Mouse (Mus musculus): ENCODE results near the gene Ndufs2.

Ndufs2 gene

DNA sequence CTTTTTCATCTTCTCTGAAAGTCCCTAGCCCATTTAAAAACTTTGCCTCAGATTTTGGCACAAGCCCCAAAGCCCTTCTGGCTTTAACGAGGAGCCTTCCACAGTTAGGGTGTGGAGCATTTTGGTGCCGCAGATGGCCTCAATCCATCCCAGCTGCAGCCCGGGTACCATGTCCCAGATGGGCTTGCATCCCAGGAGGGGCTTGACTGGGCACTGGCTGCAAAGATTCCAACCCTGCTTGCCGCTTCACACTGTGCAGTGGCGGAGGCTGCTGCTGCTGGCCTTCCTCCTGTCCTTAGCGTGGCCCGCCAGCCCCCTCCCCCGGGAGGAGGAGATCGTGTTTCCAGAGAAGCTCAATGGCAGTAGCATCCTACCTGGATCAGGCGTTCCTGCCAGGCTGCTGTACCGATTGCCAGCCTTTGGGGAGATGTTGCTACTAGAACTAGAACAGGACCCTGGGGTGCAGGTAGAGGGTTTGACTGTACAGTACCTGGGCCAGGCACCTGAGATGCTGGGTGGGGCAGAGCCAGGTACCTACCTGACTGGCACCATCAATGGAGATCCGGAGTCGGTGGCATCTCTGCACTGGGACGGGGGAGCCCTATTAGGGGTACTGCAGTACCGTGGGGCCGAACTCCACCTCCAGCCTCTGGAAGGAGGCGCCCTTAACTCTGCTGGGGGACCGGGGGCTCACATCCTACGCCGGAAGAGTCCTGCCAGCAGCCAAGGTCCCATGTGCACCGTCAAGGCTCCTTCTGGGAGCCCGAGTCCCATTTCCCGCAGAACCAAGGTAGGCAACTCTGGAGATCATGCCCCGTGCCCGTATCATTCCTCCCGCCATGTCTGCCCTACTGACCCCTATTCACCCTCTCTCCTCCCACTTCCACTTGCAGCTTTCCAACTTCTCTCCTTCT is at the start of gene Ndufs2:
Ndufs2 (minus strand) TSS at position 709 of the 914 bp plus-strand sequence.
- in situ Hi-C loops (cut with MboI, MseI), result loop anchor here in 1 of 2 experiments (10.0 to 25.0 kb wide), 2 partner anchors 136 to 364 kb away; partner anchors contain the start of genes Cfap126, Dusp12 and Gm26620

DNA sequence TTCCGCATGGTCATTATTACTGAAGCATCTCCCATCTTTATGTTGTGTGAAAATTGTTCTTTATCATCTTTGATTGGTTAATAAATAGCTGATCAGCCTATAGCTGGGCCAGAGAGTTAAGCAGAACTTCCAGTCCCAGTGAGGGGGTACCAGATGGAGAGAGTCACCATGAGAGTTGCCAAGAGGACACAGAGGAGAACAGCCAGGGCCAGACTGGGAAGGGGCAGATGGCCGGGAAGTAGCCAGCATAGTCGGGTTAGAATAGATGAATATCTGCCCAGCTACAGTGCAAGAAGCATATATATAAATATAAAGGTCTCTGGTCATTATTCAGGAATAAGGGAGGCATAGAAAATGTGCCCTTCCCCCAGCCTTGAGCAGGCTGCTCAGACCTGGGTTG is 47.0 kb upstream of the Ndufs2 start:
- in situ Hi-C loops (cut with MboI, MseI), result no loop called here

DNA sequence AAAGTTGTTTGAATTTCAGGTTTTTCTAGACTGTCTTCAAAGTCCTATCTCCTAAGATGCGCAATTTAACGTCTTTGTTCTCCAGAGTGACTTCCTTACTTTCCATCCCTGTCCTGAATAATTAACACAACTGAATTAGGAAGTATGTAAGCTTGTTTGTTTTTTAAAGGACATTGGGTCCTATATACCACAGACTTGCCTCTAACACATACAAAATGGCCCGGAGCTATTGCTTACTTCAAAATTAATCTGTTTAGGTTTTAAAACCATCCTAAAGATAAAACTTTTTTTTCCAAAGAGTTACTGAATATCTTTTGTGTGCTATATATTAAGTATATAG is 43.8 kb upstream of the Ndufs2 start:
- in situ Hi-C loops (cut with MboI, MseI), result no loop called here

GRCm38 (mm10) chr1:171294298-171295062 is 43.3 kb upstream of the Ndufs2 start, which contains the start of gene Ufc1:
Gene Ufc1 (minus strand): TSS chr1:171295024.
- in situ Hi-C loops (cut with MboI, MseI), result no loop called here

- in situ Hi-C loops (cut with MboI, MseI), result no loop called here
These were observed 42.7 kb upstream of the Ndufs2 start for GRCm38 (mm10) chr1:171293906-171294297.

DNA sequence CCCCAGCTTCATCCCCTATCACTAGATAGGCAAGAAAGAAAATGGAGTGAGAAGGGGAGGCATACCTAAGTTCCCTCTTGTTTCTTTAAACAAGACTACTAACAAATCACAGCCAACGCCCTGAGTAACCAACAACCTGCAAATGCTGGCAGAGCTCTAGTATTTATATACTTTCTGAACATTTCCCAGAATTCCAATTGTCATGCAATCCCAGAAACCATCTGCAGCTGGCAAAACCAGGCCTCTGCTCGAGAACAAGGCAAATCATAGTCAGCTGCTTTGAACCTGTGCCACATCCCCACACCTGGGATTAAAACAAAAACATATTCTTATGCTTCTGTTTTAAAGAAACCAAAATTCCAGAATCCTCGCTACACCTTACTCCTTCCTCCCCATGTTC is 42.2 kb upstream of the Ndufs2 start:
- in situ Hi-C loops (cut with MboI, MseI), result no loop called here

DNA sequence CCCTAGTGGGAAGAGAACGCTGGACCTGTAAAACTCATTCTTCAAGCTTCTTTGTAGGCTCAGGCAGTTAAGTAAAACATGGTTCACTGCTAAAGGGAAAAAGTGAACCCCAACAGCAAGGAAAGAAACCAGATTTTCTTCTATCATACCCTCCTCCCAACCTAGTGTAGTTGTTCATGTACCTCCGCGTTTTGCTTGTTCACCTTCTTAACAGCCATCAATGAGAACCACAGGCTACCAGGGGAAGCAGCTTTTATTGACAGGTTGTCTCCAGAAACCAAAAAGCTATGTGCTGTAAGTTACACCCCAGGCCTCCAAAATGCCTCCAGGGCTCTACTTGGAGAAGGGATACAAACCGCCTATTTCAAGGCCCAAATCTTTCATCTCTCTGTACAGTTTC is 37.1 kb upstream of the Ndufs2 start:
- in situ Hi-C loops (cut with MboI, MseI), result loop anchor here in 1 of 2 experiments (5.0 kb wide), 1 partner anchor 39 kb away; the partner anchor contains the start of gene Dedd

DNA sequence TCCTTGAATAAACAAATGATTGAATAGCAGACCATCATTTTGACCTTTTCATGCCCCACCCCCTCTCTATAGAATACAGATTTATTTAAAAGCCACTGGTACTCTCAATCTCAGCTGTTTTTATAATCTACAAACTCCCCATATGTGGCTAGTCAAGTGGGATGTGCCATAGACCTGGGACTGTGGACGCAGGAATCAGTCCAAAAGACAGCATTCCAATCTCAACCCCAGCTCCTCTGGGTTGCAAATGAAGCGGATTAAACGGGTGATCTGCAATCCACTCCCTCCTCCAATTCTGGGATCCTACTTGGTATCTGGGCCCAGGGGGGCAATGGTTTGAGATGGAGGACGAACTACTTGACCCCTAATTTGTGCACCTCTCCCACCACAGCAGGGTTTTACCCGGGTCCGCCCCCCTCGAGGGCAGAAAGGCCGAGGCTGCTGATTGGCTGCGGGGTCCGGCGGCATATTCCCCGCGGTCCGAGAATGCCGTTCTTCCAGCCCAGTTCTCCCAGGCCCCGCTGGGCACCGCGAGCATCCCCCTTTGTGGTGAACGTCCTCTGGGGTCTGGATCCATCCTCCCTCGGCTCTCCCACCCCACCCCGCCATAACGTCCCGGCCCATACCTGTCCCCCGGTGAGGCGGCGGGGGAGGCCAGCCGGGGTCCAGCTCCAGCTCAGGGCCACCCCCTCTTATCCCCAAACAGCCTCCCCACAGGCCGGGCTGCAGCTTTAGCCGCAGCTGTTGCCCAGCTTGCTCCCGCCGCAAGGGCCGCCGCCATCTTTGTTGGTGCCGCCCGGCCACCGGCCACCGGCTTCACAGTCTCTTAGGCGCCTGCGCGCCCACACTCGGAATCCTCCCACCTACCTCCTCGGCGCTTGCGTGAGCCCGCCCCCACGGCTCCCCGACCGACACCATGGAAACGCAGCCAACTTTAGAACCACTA is 36.2 kb upstream of the Ndufs2 start, which contains the start of gene Usp21:
Usp21 (minus strand) TSS at position 856 of the 946 bp plus-strand sequence.
- in situ Hi-C loops (cut with MboI, MseI), result loop anchor here in 1 of 2 experiments (5.0 kb wide), 1 partner anchor 40 kb away; the partner anchor contains the start of gene Dedd

- in situ Hi-C loops (cut with MboI, MseI), result loop anchor here in 1 of 2 experiments (5.0 kb wide), 1 partner anchor 41 kb away; the partner anchor contains the start of gene Dedd
These were observed 35.3 kb upstream of the Ndufs2 start for GRCm38 (mm10) chr1:171286517-171286916.

GRCm38 (mm10) chr1:171285096-171285892 is 34.1 kb upstream of the Ndufs2 start:
- in situ Hi-C loops (cut with MboI, MseI), result loop anchor here in 1 of 2 experiments (5.0 kb wide), 1 partner anchor 42 kb away; the partner anchor contains the start of gene Dedd

DNA sequence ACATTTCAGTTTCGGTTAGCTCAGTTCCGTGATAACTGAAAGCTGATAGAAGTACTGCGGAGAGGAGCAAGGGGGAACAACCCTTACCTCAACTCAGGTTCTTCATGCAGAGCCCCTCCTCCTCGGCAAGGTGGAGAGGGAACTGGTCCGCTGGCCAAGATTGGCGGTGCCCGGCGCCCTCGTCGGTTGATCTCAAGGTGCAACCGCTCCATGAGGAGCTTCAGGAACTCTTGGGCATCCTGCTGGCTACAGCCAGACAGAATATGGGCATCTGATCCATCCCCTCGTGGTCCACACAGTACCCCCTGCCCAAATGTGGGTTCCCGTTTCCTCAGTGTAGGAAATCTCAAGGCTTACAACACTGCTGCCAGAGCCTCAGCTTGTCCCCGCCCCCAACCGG is 33.3 kb upstream of the Ndufs2 start:
- in situ Hi-C loops (cut with MboI, MseI), result no loop called here

- in situ Hi-C loops (cut with MboI, MseI), result no loop called here
These were observed 32.3 kb upstream of the Ndufs2 start for GRCm38 (mm10) chr1:171283188-171284160.

DNA sequence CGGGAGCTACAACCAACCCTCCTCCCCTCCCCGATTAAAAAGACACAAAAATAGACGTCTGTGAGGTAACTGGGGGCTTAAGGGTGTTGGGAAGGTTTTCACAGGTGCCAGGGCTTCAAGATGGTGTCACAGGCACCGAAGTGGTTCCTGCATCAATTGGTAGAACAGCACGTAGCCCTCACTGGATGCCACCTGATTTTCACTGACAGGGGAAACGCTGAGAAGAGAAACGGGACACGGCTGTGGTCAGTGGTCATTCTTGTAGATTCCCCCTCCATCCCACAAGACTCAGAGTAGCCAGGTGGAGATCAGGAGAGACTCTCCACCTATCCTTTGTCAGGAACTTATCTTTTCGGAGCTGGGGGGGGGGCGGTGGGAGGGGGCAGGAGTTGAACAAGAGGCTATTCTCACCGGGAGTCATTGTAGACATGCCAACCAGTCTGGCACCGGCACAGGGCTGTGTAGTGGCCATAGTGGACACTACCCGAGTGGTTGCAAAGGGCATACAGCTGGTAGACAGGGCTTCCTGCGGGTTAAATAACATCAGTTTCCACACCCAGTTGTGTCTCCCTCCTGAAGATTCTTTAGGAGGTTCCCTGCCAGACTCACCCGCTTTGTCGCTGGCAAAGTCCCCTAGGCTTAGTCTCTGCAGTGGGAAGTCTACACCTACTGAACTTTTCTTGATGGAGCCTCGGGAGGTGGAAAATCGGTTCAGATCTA is 31.1 kb upstream of the Ndufs2 start:
- in situ Hi-C loops (cut with MboI, MseI), result no loop called here

DNA sequence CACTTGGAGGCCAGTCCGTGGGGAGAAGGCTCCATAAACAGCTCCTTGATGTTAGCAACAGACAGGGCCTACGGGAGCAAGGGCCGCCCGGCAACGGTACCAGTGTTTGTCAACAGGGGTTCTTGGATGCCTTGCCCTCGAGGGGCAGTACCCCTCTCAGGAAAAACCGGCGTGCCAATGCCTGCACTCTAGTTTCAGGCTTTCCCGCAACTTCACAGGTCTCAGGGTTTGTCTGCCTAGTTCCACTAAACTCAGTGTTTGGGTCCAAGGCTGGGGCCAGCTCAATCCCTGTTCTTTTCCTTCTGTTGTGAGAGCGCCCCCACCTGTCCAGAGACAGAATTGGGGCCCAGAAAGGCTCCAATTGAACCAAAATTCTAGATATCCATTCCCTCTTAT is 30.3 kb upstream of the Ndufs2 start:
- in situ Hi-C loops (cut with MboI, MseI), result no loop called here

GRCm38 (mm10) chr1:171280916-171281527 is 29.8 kb upstream of the Ndufs2 start, which contains the start of gene Ppox:
Gene Ppox (minus strand): TSS chr1:171281186.
- in situ Hi-C loops (cut with MboI, MseI), result no loop called here

DNA sequence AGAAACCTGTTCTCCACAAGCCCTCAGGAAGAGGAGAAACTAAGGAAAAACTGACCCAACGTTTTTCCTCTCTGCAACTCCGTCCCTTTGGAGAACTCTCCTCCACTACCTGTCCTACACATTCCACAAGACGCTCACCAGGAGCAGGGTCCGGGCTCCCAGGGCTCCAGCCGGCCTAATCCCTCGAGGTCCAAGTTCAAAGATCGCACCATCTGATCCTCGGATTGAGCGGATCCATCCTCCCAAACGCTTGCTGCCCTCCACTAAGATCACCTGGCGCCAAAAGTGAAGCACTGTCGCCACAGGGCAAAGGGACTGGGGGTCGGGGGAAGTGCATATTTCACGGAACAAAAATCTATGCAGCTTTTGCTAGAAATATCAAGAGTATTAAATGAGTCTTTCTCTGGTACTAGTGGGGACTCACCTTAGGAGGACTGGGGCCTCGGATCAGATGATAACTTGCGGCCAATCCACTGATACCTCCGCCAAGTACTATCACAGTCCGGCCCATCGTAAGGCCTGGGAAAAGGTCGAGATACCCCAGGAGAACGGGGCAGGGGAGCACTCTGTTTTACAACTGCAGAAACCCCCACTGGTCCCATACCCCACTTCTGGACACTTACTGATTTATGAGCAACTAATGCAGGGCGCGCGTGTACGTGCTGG is 29.2 kb upstream of the Ndufs2 start:
- in situ Hi-C loops (cut with MboI, MseI), result no loop called here

DNA sequence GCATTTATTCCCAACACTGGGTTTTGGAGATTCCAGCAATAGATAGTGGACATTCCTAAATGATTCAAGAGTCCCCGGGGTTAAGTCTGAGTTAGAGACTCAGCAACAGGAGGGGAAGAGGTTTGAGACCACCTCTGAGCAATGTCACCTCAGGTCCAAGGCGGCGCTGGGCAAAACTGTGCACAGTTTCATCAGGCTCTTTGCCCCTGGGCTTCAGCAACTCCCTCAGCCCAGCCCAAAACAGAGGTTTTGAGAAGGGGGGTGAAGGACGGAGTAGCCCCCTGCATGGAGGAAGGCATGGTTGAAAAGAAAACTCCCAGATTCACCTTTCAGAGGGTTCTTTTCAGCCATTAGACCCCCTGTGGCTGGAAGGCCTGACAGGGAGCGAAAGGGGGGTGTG is 28.5 kb upstream of the Ndufs2 start:
- in situ Hi-C loops (cut with MboI, MseI), result no loop called here
